Mouse (Mus musculus): ENCODE measurements at regions not wholly inside any gene's neighbourhood (a gene's known extent, or its start where the extent isn't known, plus 50 kb on each side); places are given as distances from the start of the nearest gene placed in this dataset.

- no peak for DNase-seq
- TF ChIP-seq POLR2A (IDR thresholded peaks at IDR 0.05; ENCODE audit: borderline replicate concordance, insufficient read depth, low read length) (no peak), CTCF (IDR thresholded peaks at IDR 0.05; ENCODE audit: borderline replicate concordance, insufficient read depth, low read depth, low read length) (no peak)
- Histone ChIP-seq H3K27me3 (ENCODE audit: control insufficient read depth, insufficient read depth, low read length) (no peaks in the 10 kb centered on the region), H3K4me3 (replicated peaks; ENCODE audit: insufficient read depth, low read depth, low read length) (no peak overlapping the region), H3K27ac (ENCODE audit: insufficient read depth, low read length) (no peak overlapping the region), H3K4me1 (ENCODE audit: control insufficient read depth, insufficient read depth, low read length) (no peaks in the 10 kb centered on the region)
- WGBS, result 92% methylated on average over 2 of the region's 2 CpGs
These were observed 339.9 kb downstream of the Rpl10l start for GRCm38 (mm10) chr12:65944251-65944650.

GRCm38 (mm10) chr12:65942166-65942565 lies 342.0 kb downstream of the Rpl10l start:
- DNase-seq, result peak in 1 of 2 experiments; percentile 3
- Histone ChIP-seq H3K4me3 (replicated peaks; ENCODE audit: insufficient read depth, low read depth, low read length) (no peak overlapping the region), H3K27ac (ENCODE audit: insufficient read depth, low read length) (no peak overlapping the region), H3K4me1 (ENCODE audit: control insufficient read depth, insufficient read depth, low read length) (no peaks in the 10 kb centered on the region), H3K27me3 (ENCODE audit: control insufficient read depth, insufficient read depth, low read length) (no peaks in the 10 kb centered on the region)
- no peak for TF ChIP-seq CTCF (IDR thresholded peaks at IDR 0.05; ENCODE audit: borderline replicate concordance, insufficient read depth, low read depth, low read length)
- TF ChIP-seq POLR2A (IDR thresholded peaks at IDR 0.05; ENCODE audit: borderline replicate concordance, insufficient read depth, low read length), result no peak
- 15% methylated on average over 4 of the region's 4 CpGs for WGBS

- Histone ChIP-seq H3K4me3 (replicated peaks; ENCODE audit: insufficient read depth, low read depth, low read length) (no peak overlapping the region), H3K27ac (ENCODE audit: insufficient read depth, low read length) (no peak overlapping the region), H3K4me1 (ENCODE audit: control insufficient read depth, insufficient read depth, low read length) (no peaks in the 10 kb centered on the region), H3K27me3 (ENCODE audit: control insufficient read depth, insufficient read depth, low read length) (no peaks in the 10 kb centered on the region)
- WGBS, result 15% methylated on average over 4 of the region's 4 CpGs
- peak; percentile 4; the same call in 1 of the 2 replicates for TF ChIP-seq CTCF (IDR thresholded peaks at IDR 0.05; ENCODE audit: borderline replicate concordance, insufficient read depth, low read depth, low read length)
- TF ChIP-seq POLR2A (IDR thresholded peaks at IDR 0.05; ENCODE audit: borderline replicate concordance, insufficient read depth, low read length), result no peak
- no peak for DNase-seq
These were observed 352.4 kb downstream of the Rpl10l start for GRCm38 (mm10) chr12:65931848-65932247.

GRCm38 (mm10) chr12:65929718-65930377 lies 354.4 kb downstream of the Rpl10l start:
- H3K27me3 ChIP-seq (ENCODE audit: control insufficient read depth, insufficient read depth, low read length), result no peaks in the 10 kb centered on the region
- DNase-seq, result no peak
- no peak overlapping the region for H3K27ac ChIP-seq (ENCODE audit: insufficient read depth, low read length)
- H3K4me1 ChIP-seq (ENCODE audit: control insufficient read depth, insufficient read depth, low read length), result no peaks in the 10 kb centered on the region
- no peak overlapping the region for H3K4me3 ChIP-seq (replicated peaks; ENCODE audit: insufficient read depth, low read depth, low read length)
- TF ChIP-seq CTCF (IDR thresholded peaks at IDR 0.05; ENCODE audit: borderline replicate concordance, insufficient read depth, low read depth, low read length) (no peak), POLR2A (IDR thresholded peaks at IDR 0.05; ENCODE audit: borderline replicate concordance, insufficient read depth, low read length) (no peak)
- 63% methylated on average over 1 of the region's 1 CpGs for WGBS

All from cerebellum, adult 2 months (tissue).